Mouse (Mus musculus): ENCODE results near the gene Pspn.

DNA sequence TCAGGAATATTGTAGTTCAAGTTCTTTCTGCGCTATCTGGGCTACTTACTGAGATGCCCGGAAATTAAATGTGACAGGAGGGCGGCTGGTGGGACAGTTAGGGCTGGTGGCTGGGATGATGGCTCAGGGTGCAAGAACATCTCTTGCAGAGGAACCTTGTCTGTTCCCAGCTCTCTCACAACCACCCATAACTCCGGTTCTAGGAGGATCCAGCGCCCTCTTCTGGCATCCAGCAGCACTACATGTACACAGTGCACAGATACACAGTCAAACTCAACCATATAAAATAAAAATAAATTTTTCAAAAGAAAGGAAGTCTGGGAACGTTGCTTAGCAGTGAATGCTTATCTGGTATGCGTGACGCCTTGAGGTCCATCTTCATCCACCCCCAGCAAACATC is 39.2 kb upstream of the Pspn start:
- TF ChIP-seq POLR2A (IDR thresholded peaks at IDR 0.05; ENCODE audit: insufficient read depth, low read depth, low read length) = no peak
- peak; percentile 36 for TF ChIP-seq CTCF (IDR thresholded peaks at IDR 0.05)

All from heart, adult 2 months (tissue).